Comparison of ENCODE assay signal across 8 mouse cellular contexts in the genomic region with DNA sequence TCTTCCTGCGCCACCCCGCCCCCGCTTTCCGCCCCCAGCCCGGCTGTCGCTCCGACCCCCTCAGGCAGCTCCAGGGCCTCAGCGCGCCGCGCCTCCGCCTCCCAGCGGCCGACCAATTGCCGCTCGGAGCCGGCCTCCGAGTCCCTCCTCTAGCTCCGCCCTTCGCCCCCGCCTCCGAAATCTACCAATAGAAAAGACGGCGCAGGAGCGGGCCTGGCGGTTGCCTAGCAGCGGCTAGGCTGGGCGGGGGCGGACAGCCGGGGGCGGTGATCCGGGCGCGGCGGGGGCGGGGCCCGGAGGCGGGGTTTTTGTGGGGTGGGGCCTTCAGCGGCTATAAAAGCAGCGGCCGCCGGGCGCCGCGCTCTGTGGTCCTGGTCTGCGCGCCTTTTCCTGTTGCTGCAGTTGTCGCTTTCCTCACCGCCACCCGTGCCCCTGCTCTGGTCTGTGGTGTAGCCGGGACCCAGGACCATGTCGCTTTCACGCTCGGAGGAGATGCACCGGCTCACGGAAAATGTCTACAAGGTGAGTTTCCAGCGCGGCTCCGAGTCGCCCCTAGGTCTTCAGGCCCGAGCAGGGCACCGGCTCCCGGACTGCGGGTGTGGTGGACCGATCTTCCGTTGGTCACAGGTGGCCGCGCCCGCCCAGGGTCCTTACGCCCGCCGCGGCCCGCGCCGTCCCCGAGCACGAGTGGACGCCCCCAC. TPM values are rescaled to one million over a fixed set of nuclear protein-coding genes. Genes with fewer than 3 reads are reported as not detected.
A peak's percentile ranks its signal among the peaks of the same experiment; 100 is the strongest.
DNase-seq lines count a peak whose midpoint lies in the region; ATAC-seq and TF ChIP-seq lines count a peak whose summit lies in the region.

A gene (plus strand): TSS at position 37 of the 701 bp plus-strand sequence.

- H3K4me2 ChIP-seq in embryonic facial prominence, embryonic 14.5 days (ENCODE audit: low read depth, low read length), result peak within 1 kb of the TSS; percentile 94
- H3K4me2 ChIP-seq in limb, embryonic 14.5 days (replicated peaks; ENCODE audit: low read depth, low read length, severe bottlenecking), result peak within 1 kb of the TSS; percentile 97
- H3K4me2 ChIP-seq in midbrain, postnatal 0 days (ENCODE audit: low read depth, low read length, poor library complexity, severe bottlenecking), result peak within 1 kb of the TSS; percentile 84

- no peaks in the 10 kb centered on the region for H3K9me3 ChIP-seq in embryonic facial prominence, embryonic 14.5 days (ENCODE audit: control insufficient read depth, low read length)
- H3K9me3 ChIP-seq in limb, embryonic 14.5 days (ENCODE audit: control insufficient read depth, low read length), result no peaks in the 10 kb centered on the region
- H3K9me3 ChIP-seq in midbrain, postnatal 0 days (ENCODE audit: low read length), result no peaks in the 10 kb centered on the region

- H3K27me3 ChIP-seq in embryonic facial prominence, embryonic 14.5 days (replicated peaks; ENCODE audit: control insufficient read depth, insufficient read depth, low read length), result no peaks in the 10 kb centered on the region
- no peaks in the 10 kb centered on the region for H3K27me3 ChIP-seq in limb, embryonic 14.5 days (ENCODE audit: control insufficient read depth, insufficient read depth, low read length)
- 0 out of 2 replicates have a peak, but pooled peaks cover 4% of the 10 kb centered on the region for H3K27me3 ChIP-seq in midbrain, postnatal 0 days (ENCODE audit: insufficient read depth, low read length)

- TF ChIP-seq CTCF in midbrain, postnatal 0 days (IDR thresholded peaks at IDR 0.05), result peak; percentile 23; the same call in 1 of the 2 replicates

- peak; percentile 95 for ATAC-seq in embryonic facial prominence, embryonic 14.5 days (ENCODE audit: low read depth)
- ATAC-seq in limb, embryonic 14.5 days (ENCODE audit: low FRiP score, low read depth), result peak; percentile 97
- ATAC-seq in midbrain, postnatal 0 days (ENCODE audit: low FRiP score), result peak; percentile 95

- DNase-seq in 3T3-L1 (ENCODE audit: low read depth, low spot score), result peak; percentile 97
- peak; percentile 97 to 99 for DNase-seq in adrenal gland, postnatal 4 days (ENCODE audit: low spot score in 2 of 2)
- DNase-seq in embryonic facial prominence, embryonic 14.5 days (ENCODE audit: low spot score), result peak; percentile 99
- peak; percentile 95 for DNase-seq in heart, adult 8-10 months (ENCODE audit: low spot score)
- peak; percentile 98 for DNase-seq in kidney, adult 9 months
- DNase-seq in limb, embryonic 14.5 days (ENCODE audit: low spot score), result peak; percentile 99
- DNase-seq in midbrain, postnatal 0 days (ENCODE audit: low spot score), result peak; percentile 99
- peak; percentile 96 to 97 for DNase-seq in spleen, postnatal 14 days (ENCODE audit: low spot score in 2 of 2)

- TF ChIP-seq POLR2A in limb, embryonic 14.5 days (IDR thresholded peaks at IDR 0.05; ENCODE audit: borderline replicate concordance, extremely low read depth, insufficient read depth, insufficient read length), result peak; percentile 99

- peak within 1 kb of the TSS; percentile 82 for H3K9ac ChIP-seq in embryonic facial prominence, embryonic 14.5 days (ENCODE audit: low read depth, low read length)
- H3K9ac ChIP-seq in limb, embryonic 14.5 days (ENCODE audit: low read depth, low read length, severe bottlenecking), result peak within 1 kb of the TSS; percentile 78
- peak within 1 kb of the TSS; percentile 79 for H3K9ac ChIP-seq in midbrain, postnatal 0 days (replicated peaks; ENCODE audit: low read length, poor library complexity, severe bottlenecking)

- WGBS in embryonic facial prominence, embryonic 14.5 days, result 0% methylated on average over 26 of the region's 79 CpGs
- under 1% methylated on average over 42 of the region's 79 CpGs for WGBS in limb, embryonic 14.5 days
- WGBS in midbrain, postnatal 0 days, result under 1% methylated on average over 53 of the region's 79 CpGs

- H3K4me1 ChIP-seq in embryonic facial prominence, embryonic 14.5 days (ENCODE audit: control insufficient read depth, insufficient read depth, low read length), result peaks cover 43% of the 10 kb centered on the region
- peaks cover 40% of the 10 kb centered on the region for H3K4me1 ChIP-seq in limb, embryonic 14.5 days (ENCODE audit: control insufficient read depth, insufficient read depth, low read length)
- H3K4me1 ChIP-seq in midbrain, postnatal 0 days (ENCODE audit: insufficient read depth, low read length), result no peaks in the 10 kb centered on the region

- H3K4me3 ChIP-seq in embryonic facial prominence, embryonic 14.5 days (ENCODE audit: low read depth, low read length), result peak within 1 kb of the TSS; percentile 70
- peak within 1 kb of the TSS; percentile 76 for H3K4me3 ChIP-seq in limb, embryonic 14.5 days (replicated peaks; ENCODE audit: low read length)
- peak within 1 kb of the TSS; percentile 72 for H3K4me3 ChIP-seq in midbrain, postnatal 0 days (ENCODE audit: low read depth, low read length)

- peak within 1 kb of the TSS; percentile 81 for H3K27ac ChIP-seq in embryonic facial prominence, embryonic 14.5 days (replicated peaks; ENCODE audit: low read depth, low read length)
- peak within 1 kb of the TSS; percentile 73 for H3K27ac ChIP-seq in limb, embryonic 14.5 days (replicated peaks; ENCODE audit: low read depth, low read length)
- peak within 1 kb of the TSS; percentile 75 for H3K27ac ChIP-seq in midbrain, postnatal 0 days (ENCODE audit: low read depth, low read length)

- H3K36me3 ChIP-seq in embryonic facial prominence, embryonic 14.5 days (ENCODE audit: control insufficient read depth, insufficient read depth, low read length), result no peaks in the 10 kb centered on the region
- no peaks in the 10 kb centered on the region for H3K36me3 ChIP-seq in limb, embryonic 14.5 days (ENCODE audit: control insufficient read depth, insufficient read depth, low read length)
- no peaks in the 10 kb centered on the region for H3K36me3 ChIP-seq in midbrain, postnatal 0 days (ENCODE audit: insufficient read depth, low read length)

RNA-seq across cellular contexts. Expression of the gene that starts here (rescaled TPM):
- total RNA-seq in adrenal gland, postnatal 4 days (2021), result 10 to 100 TPM; 24.1 to 26.5 TPM
- 22.1 and 26.5 TPM in 2 replicates for polyA plus RNA-seq in embryonic facial prominence, embryonic 14.5 days (2014; fragmentation: Nextera tagmentation; extraction: Ambion mirVana)
- 10 to 100 TPM in 1 of 4 experiments, 1 to 10 TPM in 3; 4.8 to 10.0 (median 5.8) TPM for total RNA-seq in heart, adult 8-10 months (2022)
- 29.5 and 36.5 TPM in 2 replicates for polyA plus RNA-seq in limb, embryonic 14.5 days (2012; rRNA removed)
- 23.4 and 28.1 TPM in 2 replicates for polyA plus RNA-seq in limb, embryonic 14.5 days (2014; fragmentation: Nextera tagmentation; extraction: Ambion mirVana)
- 23.8 and 32.7 TPM in 2 replicates for total RNA-seq in midbrain, postnatal 0 days (2014; rRNA removed)
- polyA plus RNA-seq in midbrain, postnatal 0 days (2015; fragmentation: Nextera tagmentation; extraction: Ambion mirVana), result 18.0 TPM in 2 replicates

Comparison
In these comparisons a context has a peak if more than half of its experiments do, and no peak if none do; other contexts are left out.
1. Peak in every context shown above with its lines: DNase-seq, ATAC-seq, H3K4me3 ChIP-seq and H3K27ac ChIP-seq.